Mouse (Mus musculus) heart, postnatal 0 days (tissue): ENCODE measurements at regions not wholly inside any gene's neighbourhood (a gene's known extent, or its start where the extent isn't known, plus 50 kb on each side); places are given as distances from the start of the nearest gene placed in this dataset.
A peak's percentile ranks its signal among the peaks of the same experiment; 100 is the strongest.
"Not testable (repeated sequence)": the region's sequence is repeated elsewhere in the genome, so short reads cannot be mapped to it uniquely, and the experiment has no call there.

Experiments
- ATAC-seq: fragments of 200-750 bp; cut with Nextera tagmentation; 2 replicates; pipeline ENCODE4 v1.8.0; 2017; ENCODE audit warnings: low read depth, moderate number of reproducible peaks, moderate library complexity; ENCODE audit not compliant: insufficient read depth
- DNase-seq: peaks from one replicate; pipeline ENCODE4 v3.0.0-alpha.2; 2016; ENCODE audit warnings: low spot score
- H3K27ac ChIP-seq: fragments of 300-500 bp; sonication (generic); 2 replicates; pipeline ENCODE4 v1.5.1; 2014; ENCODE audit warnings: low read depth, mild to moderate bottlenecking
- H3K27me3 ChIP-seq: fragments of 300-500 bp; sonication (generic); 2 replicates; pipeline ENCODE4 v1.6.1; 2014; ENCODE audit warnings: low read length, mixed read lengths; ENCODE audit not compliant: control insufficient read depth, insufficient read depth
- H3K36me3 ChIP-seq: fragments of 300-500 bp; sonication (generic); replicated peaks from 2 replicates; pipeline ENCODE4 v1.6.1; 2014; ENCODE audit warnings: low read length, mixed read lengths; ENCODE audit not compliant: control insufficient read depth, insufficient read depth
- H3K4me1 ChIP-seq: fragments of 300-500 bp; sonication (generic); 2 replicates; pipeline ENCODE4 v1.6.1; 2014; ENCODE audit warnings: antibody characterized with exemption; ENCODE audit not compliant: control insufficient read depth, insufficient read depth
- H3K4me2 ChIP-seq: fragments of 300-500 bp; sonication (generic); 2 replicates; pipeline ENCODE4 v1.6.1; 2014; ENCODE audit warnings: low read depth, mild to moderate bottlenecking, low read length, moderate library complexity
- H3K4me3 ChIP-seq: fragments of 300-500 bp; sonication (generic); 2 replicates; pipeline ENCODE4 v1.5.1; 2014; ENCODE audit warnings: low read depth, low read length
- H3K9ac ChIP-seq: fragments of 300-500 bp; sonication (generic); replicated peaks from 2 replicates; pipeline ENCODE4 v1.6.1; 2014; ENCODE audit warnings: low read depth, low read length, mixed read lengths
- H3K9me3 ChIP-seq: fragments of 300-500 bp; sonication (generic); replicated peaks from 2 replicates; pipeline ENCODE4 v1.6.1; 2016; ENCODE audit warnings: low read length; ENCODE audit not compliant: control insufficient read depth
- CTCF ChIP-seq: IDR thresholded peaks from 2 replicates; pipeline ENCODE4 v1.5.1; 2016; ENCODE audit warnings: antibody characterized with exemption, control low read depth, low read depth
- EP300 ChIP-seq: IDR thresholded peaks from 2 replicates; pipeline ENCODE4 v1.6.1; 2016; ENCODE audit warnings: antibody characterized with exemption, low read depth
- WGBS: fragments of 180-500 bp; shearing (Covaris S2); extraction: QIAGEN DNeasy Blood & Tissue Kit; methylation state at CpG from one replicate; pipeline ENCODE4 v1.1.7; 2014; 5-methylcytosine and 5-hydroxymethylcytosine counted together

DNA sequence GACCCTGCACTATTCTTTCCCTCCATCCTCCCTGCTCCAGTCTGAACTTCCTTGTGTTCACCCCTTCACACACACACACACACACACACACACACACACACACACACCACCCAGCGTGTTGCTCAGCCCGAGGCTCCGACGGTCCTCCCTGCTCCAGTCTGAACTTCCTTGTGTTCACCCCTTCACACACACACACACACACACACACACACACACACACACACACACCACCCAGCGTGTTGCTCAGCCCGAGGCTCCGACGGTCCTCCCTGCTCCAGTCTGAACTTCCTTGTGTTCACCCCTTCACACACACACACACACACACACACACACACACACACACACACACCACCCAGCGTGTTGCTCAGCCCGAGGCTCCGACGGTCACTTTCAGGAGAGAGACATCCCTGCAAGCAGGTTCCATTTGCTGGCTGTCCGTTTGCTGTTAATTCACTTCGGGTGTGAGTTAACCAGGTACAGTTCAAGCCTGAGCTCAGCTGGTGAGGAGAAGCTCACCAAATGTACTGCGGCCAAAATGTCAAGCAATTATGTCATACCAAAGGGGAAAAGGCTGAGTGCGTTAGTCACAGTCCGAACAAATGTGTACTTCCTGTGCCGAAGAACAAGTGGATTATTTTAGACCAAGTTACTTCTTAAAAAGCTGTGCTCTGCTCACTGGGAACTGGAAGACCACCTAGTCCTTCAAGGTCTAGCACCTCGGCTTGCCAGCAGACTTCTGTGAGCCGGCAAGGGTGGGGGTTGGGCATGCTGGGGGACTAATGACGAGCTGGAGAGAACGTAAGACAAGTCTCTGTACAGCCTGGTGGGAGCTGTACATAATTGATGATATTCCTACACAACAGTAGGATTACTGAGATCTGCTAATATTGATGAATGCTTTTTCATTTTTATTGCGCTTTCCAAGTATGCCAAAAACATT lies 52.0 kb upstream of the Wwc2 start:
- DNase-seq (peak; percentile 7), ATAC-seq (peak; percentile 27; the same call in 1 of the 2 replicates)
- not testable (repeated sequence) for H3K27ac ChIP-seq, H3K4me3 ChIP-seq, H3K4me1 ChIP-seq, H3K9me3 ChIP-seq, H3K9ac ChIP-seq, H3K36me3 ChIP-seq, H3K27me3 ChIP-seq
- 43% methylated on average over 15 of the region's 23 CpGs for WGBS
- peak overlapping the region; percentile 41; the same call in 1 of the 2 replicates for H3K4me2 ChIP-seq

GRCm38 (mm10) chr8:48047385-48047784 lies 51.5 kb upstream of the Dctd start:
- H3K4me1 ChIP-seq: no peaks in the 10 kb centered on the region
- no peaks in the 10 kb centered on the region for H3K9me3 ChIP-seq
- no peak for DNase-seq
- WGBS: 45% methylated on average over 6 of the region's 6 CpGs
- no peak for ATAC-seq
- no peak overlapping the region for H3K4me2 ChIP-seq
- H3K9ac ChIP-seq: no peak overlapping the region
- H3K27ac ChIP-seq: no peak overlapping the region
- TF ChIP-seq CTCF: no peak
- TF ChIP-seq EP300: no peak
- H3K36me3 ChIP-seq: no peaks in the 10 kb centered on the region
- no peaks in the 10 kb centered on the region for H3K27me3 ChIP-seq
- no peak overlapping the region for H3K4me3 ChIP-seq
